9 mouse cellular contexts compared by ENCODE assay signal in genomic region chr7:135768592-135768991, GRCm38 (mm10). TPM values are rescaled to one million over a fixed set of nuclear protein-coding genes. Genes with fewer than 3 reads are reported as not detected.
DNase-seq lines count a peak whose midpoint lies in the region; ATAC-seq and TF ChIP-seq lines count a peak whose summit lies in the region.
"Had no signal": no experiment of that assay in that cellular context is flagged by ENCODE, and none has a peak within 500 bp of the region (broad histone marks: within the 10 kb centered on the region; RNA-seq: fewer than 3 reads in every experiment).

No protein-coding gene starts in this region.

- no peak for TF ChIP-seq EP300 in liver, embryonic 14.5 days (IDR thresholded peaks at IDR 0.05; ENCODE audit: low read depth)

- no peak for TF ChIP-seq POLR2A in cortical plate, adult 2 months (IDR thresholded peaks at IDR 0.05; ENCODE audit: extremely low read depth, insufficient read depth, low read length)

- DNase-seq in 3134 (ENCODE audit: extremely low read depth, insufficient read length, low spot score) (peak; percentile 13), ZHBTc4 (ENCODE audit: low read depth, low spot score) (peak; percentile 79)
- DNase-seq in gastrocnemius, postnatal 14 days: peak; percentile 89
- peak; percentile 96 for DNase-seq in kidney, postnatal 10 days
- DNase-seq in liver, embryonic 14.5 days (ENCODE audit: low read depth in 3 of 3, low spot score in 3 of 3): peak; percentile 30 to 43 (median 37)
- DNase-seq in ovary, adult 18-20 months (ENCODE audit: low spot score): peak; percentile 70
- DNase-seq in thymus, adult 18-20 months: peak; percentile 16 to 32

- WGBS in liver, embryonic 14.5 days (ENCODE audit: insufficient replicate concordance): 4% methylated on average over 3 of the region's 3 CpGs

- no peaks in the 10 kb centered on the region; the same call in 1 of the 2 replicates for H3K4me1 ChIP-seq in cortical plate, adult 2 months (ENCODE audit: control insufficient read depth, insufficient read depth, low read length)
- no peaks in the 10 kb centered on the region for H3K4me1 ChIP-seq in liver, embryonic 14.5 days (replicated peaks; ENCODE audit: control insufficient read depth in 2 of 2, insufficient read depth in 2 of 2, low read length in 1 of 2)

- intact Hi-C loops in gastrocnemius, postnatal 14 days (cut with DNase I; ENCODE audit: low total_unique reads): no loop called here

- H3K9me3 ChIP-seq in liver, embryonic 14.5 days (ENCODE audit: control insufficient read depth, low read length): no peaks in the 10 kb centered on the region

- H3K27me3 ChIP-seq in liver, embryonic 14.5 days (ENCODE audit: control insufficient read depth, insufficient read depth, low read length): no peaks in the 10 kb centered on the region

- H3K4me3 ChIP-seq in cortical plate, adult 2 months (ENCODE audit: insufficient read depth, low read length): no peak overlapping the region
- no peak overlapping the region for H3K4me3 ChIP-seq in liver, embryonic 14.5 days (ENCODE audit: insufficient read depth in 1 of 2, low read depth in 2 of 2, low read length in 2 of 2)
- H3K4me3 ChIP-seq: erythroblast, embryonic 14.5 days had no signal

- no peaks in the 10 kb centered on the region for H3K36me3 ChIP-seq in liver, embryonic 14.5 days (replicated peaks; ENCODE audit: control insufficient read depth, insufficient read depth, low read depth)

- no peak overlapping the region for H3K27ac ChIP-seq in cortical plate, adult 2 months (ENCODE audit: insufficient read depth, low read length)
- no peak overlapping the region for H3K27ac ChIP-seq in liver, embryonic 14.5 days

- peak; percentile 68 for TF ChIP-seq CTCF in cortical plate, adult 2 months (IDR thresholded peaks at IDR 0.05; ENCODE audit: extremely low read depth, insufficient read depth, low read length)
- peak; percentile 92 for TF ChIP-seq CTCF in liver, embryonic 14.5 days (IDR thresholded peaks at IDR 0.05; ENCODE audit: low read depth)

- ATAC-seq in liver, embryonic 14.5 days (ENCODE audit: insufficient read depth): no peak

- no peak overlapping the region for H3K4me2 ChIP-seq in liver, embryonic 14.5 days (ENCODE audit: low read depth)

- no peak overlapping the region for H3K9ac ChIP-seq in liver, embryonic 14.5 days (replicated peaks)

RNA-seq across cellular contexts. Expression of gene Mki67, which starts 52.4 kb away (rescaled TPM):
- 0.28 and 0.63 TPM in 2 replicates for polyA plus RNA-seq in cortical plate, adult 2 months (2012; rRNA removed)
- 10 to 100 TPM; 11.1 to 12.8 TPM for total RNA-seq in gastrocnemius, postnatal 14 days (2021)
- 48.0 and 97.2 TPM in 2 replicates for polyA plus RNA-seq in liver, embryonic 14.5 days (2012; rRNA removed)
- 118 and 129 TPM in 2 replicates for polyA plus RNA-seq in liver, embryonic 14.5 days (2014; fragmentation: Nextera tagmentation; extraction: Ambion mirVana)

Comparison
In these comparisons a context has a peak if more than half of its experiments do, and no peak if none do; other contexts are left out.
1. DNase-seq: peak in every context shown above with its lines; median percentile 96 in kidney, postnatal 10 days; 89 in gastrocnemius, postnatal 14 days; 79 in ZHBTc4; 70 in ovary, adult 18-20 months; 37 in liver, embryonic 14.5 days; 24 in thymus, adult 18-20 months; 13 in 3134.
2. RNA of gene Mki67, which starts 52.4 kb away (polyA plus RNA-seq): 48.0 to 129 TPM in liver, embryonic 14.5 days; 0.28 to 0.63 TPM in cortical plate, adult 2 months; every median in the first group is over 10 times any median in the second.